Comparison of ENCODE assay signal across 15 mouse cellular contexts in the genomic region with DNA sequence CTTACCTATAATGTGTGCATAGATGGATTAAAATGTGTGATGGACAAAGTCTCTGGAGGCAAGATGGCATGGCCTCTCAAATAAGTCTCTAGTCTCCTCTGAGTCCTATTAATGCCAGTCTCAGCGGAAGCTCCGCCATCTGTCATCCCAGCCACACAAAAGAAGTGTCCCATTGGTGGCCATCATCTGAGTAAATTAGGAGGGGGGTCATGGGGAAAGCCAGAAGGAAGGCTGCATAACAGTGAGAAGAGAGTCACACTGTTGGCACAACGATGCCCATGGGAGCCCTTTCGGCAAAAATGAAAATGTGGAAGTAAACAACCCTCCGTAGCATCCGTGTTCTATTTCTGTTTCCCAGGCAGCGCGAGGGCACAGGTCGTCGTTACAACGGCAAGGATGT.
DNase-seq lines count a peak whose midpoint lies in the region; ATAC-seq and TF ChIP-seq lines count a peak whose summit lies in the region.
"Had no signal": no experiment of that assay in that cellular context is flagged by ENCODE, and none has a peak within 500 bp of the region (broad histone marks: within the 10 kb centered on the region; RNA-seq: fewer than 3 reads in every experiment).

No protein-coding gene starts in this region.

- H3K27ac ChIP-seq in hindbrain, embryonic 13.5 days, result peak overlapping the region; percentile 55
- H3K27ac ChIP-seq in midbrain, embryonic 15.5 days, result 0 out of 2 replicates have a peak overlapping the region, but pooled peaks have one; percentile 27
- H3K27ac ChIP-seq: limb, embryonic 12.5 days; liver, embryonic 14.5 days had no signal

- DNase-seq in cerebellum, postnatal 10 days, result peak; percentile 60 to 67
- no peak for DNase-seq in cerebellum, adult 8-10 months
- peak; percentile 80 for DNase-seq in brain, embryonic 14.5 days (ENCODE audit: low read depth)
- no peak for DNase-seq in Muller cell, postnatal 12 days (ENCODE audit: inconsistent ontology term)
- DNase-seq in ovary, postnatal 36 days (ENCODE audit: low spot score), result no peak
- DNase-seq: cerebellum, adult 11 months; gastrocnemius, postnatal 25 days; heart, postnatal 10 days; kidney, adult 11 months; lung, postnatal 10 days had no signal

- ATAC-seq in hindbrain, embryonic 13.5 days (ENCODE audit: low FRiP score), result peak; percentile 79
- peak; percentile 58; the same call in 1 of the 2 replicates for ATAC-seq in midbrain, embryonic 15.5 days (replicated peaks)
- no peak for ATAC-seq in megakaryocyte progenitor cell, adult 5-6 weeks (replicated peaks; ENCODE audit: poor library complexity)

- H3K9me3 ChIP-seq in hindbrain, embryonic 13.5 days, result no peaks in the 10 kb centered on the region
- no peaks in the 10 kb centered on the region for H3K9me3 ChIP-seq in midbrain, embryonic 15.5 days
- H3K9me3 ChIP-seq: limb, embryonic 12.5 days had no signal

- H3K4me3 ChIP-seq in hindbrain, embryonic 13.5 days, result no peak overlapping the region
- H3K4me3 ChIP-seq in midbrain, embryonic 15.5 days, result no peak overlapping the region
- H3K4me3 ChIP-seq: limb, embryonic 12.5 days had no signal

- H3K4me2 ChIP-seq in hindbrain, embryonic 13.5 days, result peak overlapping the region; percentile 14; the same call in 1 of the 2 replicates
- H3K4me2 ChIP-seq in midbrain, embryonic 15.5 days, result peak overlapping the region; percentile 20
- H3K4me2 ChIP-seq: limb, embryonic 12.5 days had no signal

- H3K4me1 ChIP-seq in hindbrain, embryonic 13.5 days (replicated peaks), result peaks cover 10% of the 10 kb centered on the region
- H3K4me1 ChIP-seq in midbrain, embryonic 15.5 days, result peaks cover 11% of the 10 kb centered on the region
- H3K4me1 ChIP-seq: limb, embryonic 12.5 days had no signal

- H3K9ac ChIP-seq in hindbrain, embryonic 13.5 days, result no peak overlapping the region; the same call in 1 of the 2 replicates
- H3K9ac ChIP-seq in midbrain, embryonic 15.5 days, result no peak overlapping the region
- H3K9ac ChIP-seq: limb, embryonic 12.5 days; liver, embryonic 14.5 days had no signal

- WGBS in hindbrain, embryonic 13.5 days, result 48% methylated on average over 11 of the region's 11 CpGs
- 42% methylated on average over 11 of the region's 11 CpGs for WGBS in midbrain, embryonic 15.5 days

- no peaks in the 10 kb centered on the region for H3K27me3 ChIP-seq in hindbrain, embryonic 13.5 days
- H3K27me3 ChIP-seq in midbrain, embryonic 15.5 days (replicated peaks), result no peaks in the 10 kb centered on the region
- H3K27me3 ChIP-seq: limb, embryonic 12.5 days had no signal

- no peak for TF ChIP-seq CTCF in brain, embryonic 14.5 days (IDR thresholded peaks at IDR 0.05; ENCODE audit: borderline replicate concordance, extremely low read depth, insufficient read depth, insufficient read length)

- H3K36me3 ChIP-seq in hindbrain, embryonic 13.5 days, result no peaks in the 10 kb centered on the region
- H3K36me3 ChIP-seq in midbrain, embryonic 15.5 days (replicated peaks), result no peaks in the 10 kb centered on the region
- H3K36me3 ChIP-seq: limb, embryonic 12.5 days had no signal

- no peak for TF ChIP-seq POLR2A in brain, embryonic 14.5 days (IDR thresholded peaks at IDR 0.05; ENCODE audit: borderline replicate concordance, extremely low read depth, insufficient read depth, insufficient read length, poor library complexity, severe bottlenecking)

Comparison
In these comparisons a context has a peak if more than half of its experiments do, and no peak if none do; other contexts are left out.
1. DNase-seq: peak in cerebellum, postnatal 10 days (2 of 2) and brain, embryonic 14.5 days (single experiment); none in cerebellum, adult 8-10 months (single experiment), Muller cell, postnatal 12 days (single experiment) and ovary, postnatal 36 days (single experiment).